Mouse (Mus musculus): ENCODE results near the gene Camk2n2. TPM values are rescaled to one million over a fixed set of nuclear protein-coding genes. Genes with fewer than 3 reads are reported as not detected.
"Not testable (repeated sequence)": the region's sequence is repeated elsewhere in the genome, so short reads cannot be mapped to it uniquely, and the experiment has no call there.

Camk2n2 gene
- polyA plus RNA-seq (2015; fragmentation: Nextera tagmentation; extraction: Ambion mirVana): 0.37 and 0.48 TPM in 2 replicates

GRCm38 (mm10) chr16:20621191-20621990, at the start of gene Camk2n2:
Gene Camk2n2 (minus strand): TSS chr16:20621287.
- Histone ChIP-seq H3K4me2 (peak within 1 kb of the TSS; percentile 99), H3K36me3 (0 out of 2 replicates have a peak, but pooled peaks cover 8% of the 10 kb centered on the region), H3K27ac (replicated peaks) (peak within 1 kb of the TSS; percentile 36; the same call in 1 of the 2 replicates), H3K4me3 (peak within 1 kb of the TSS; percentile 75), H3K9ac (peak within 1 kb of the TSS; percentile 80), H3K27me3 (replicated peaks) (peaks cover 70% of the 10 kb centered on the region), H3K9me3 (no peaks in the 10 kb centered on the region), H3K4me1 (peaks cover 30% of the 10 kb centered on the region)
- peak; percentile 17; the same call in 1 of the 2 replicates for ATAC-seq (ENCODE audit: extremely low read depth, insufficient number of reproducible peaks, low FRiP score, low TSS enrichment)
- WGBS: 1% methylated on average over 70 of the region's 92 CpGs

- H3K4me2 ChIP-seq: no peak overlapping the region
- H3K9me3 ChIP-seq: no peaks in the 10 kb centered on the region
- H3K4me1 ChIP-seq: peaks cover 23% of the 10 kb centered on the region
- H3K4me3 ChIP-seq: no peak overlapping the region
- peaks cover 13% of the 10 kb centered on the region for H3K36me3 ChIP-seq
- no peak overlapping the region for H3K9ac ChIP-seq
- H3K27ac ChIP-seq (replicated peaks): no peak overlapping the region
- H3K27me3 ChIP-seq (replicated peaks): no peaks in the 10 kb centered on the region
- ATAC-seq (ENCODE audit: extremely low read depth, insufficient number of reproducible peaks, low FRiP score, low TSS enrichment): no peak
- 88% methylated on average over 3 of the region's 3 CpGs for WGBS
These were observed 49.2 kb upstream of the Camk2n2 start for GRCm38 (mm10) chr16:20670291-20670690.

GRCm38 (mm10) chr16:20668013-20668412, 46.9 kb upstream of the Camk2n2 start, which contains the start of gene Eif4g1:
Gene Eif4g1 (plus strand): TSS chr16:20668313.
- WGBS: 82% methylated on average over 5 of the region's 6 CpGs
- H3K4me2 ChIP-seq; H3K4me1 ChIP-seq; ATAC-seq (ENCODE audit: extremely low read depth, insufficient number of reproducible peaks, low FRiP score, low TSS enrichment); H3K27ac ChIP-seq (replicated peaks); H3K9me3 ChIP-seq; H3K4me3 ChIP-seq; H3K27me3 ChIP-seq (replicated peaks); H3K9ac ChIP-seq: not testable (repeated sequence)
- peaks cover 23% of the 10 kb centered on the region for H3K36me3 ChIP-seq

- 84% methylated on average over 4 of the region's 4 CpGs for WGBS
- peaks cover 8% of the 10 kb centered on the region for H3K4me1 ChIP-seq
- no peak overlapping the region for H3K9ac ChIP-seq
- no peaks in the 10 kb centered on the region for H3K9me3 ChIP-seq
- H3K4me2 ChIP-seq: no peak overlapping the region
- H3K36me3 ChIP-seq: peaks cover 98% of the 10 kb centered on the region
- H3K27me3 ChIP-seq (replicated peaks): no peaks in the 10 kb centered on the region
- ATAC-seq (ENCODE audit: extremely low read depth, insufficient number of reproducible peaks, low FRiP score, low TSS enrichment): no peak
- no peak overlapping the region for H3K27ac ChIP-seq (replicated peaks)
- no peak overlapping the region for H3K4me3 ChIP-seq
These were observed 36.6 kb upstream of the Camk2n2 start for GRCm38 (mm10) chr16:20657661-20658060.

GRCm38 (mm10) chr16:20653315-20653714, 32.2 kb upstream of the Camk2n2 start:
- Histone ChIP-seq H3K4me1 (peaks cover 18% of the 10 kb centered on the region), H3K9me3 (no peaks in the 10 kb centered on the region), H3K36me3 (peaks cover 57% of the 10 kb centered on the region), H3K27ac (replicated peaks) (no peak overlapping the region), H3K4me2 (peak overlapping the region; percentile 97; the same call in 1 of the 2 replicates), H3K27me3 (replicated peaks) (no peaks in the 10 kb centered on the region), H3K4me3 (no peak overlapping the region), H3K9ac (no peak overlapping the region)
- no peak for ATAC-seq (ENCODE audit: extremely low read depth, insufficient number of reproducible peaks, low FRiP score, low TSS enrichment)
- WGBS: 48% methylated on average over 2 of the region's 2 CpGs

GRCm38 (mm10) chr16:20651947-20652310, 30.8 kb upstream of the Camk2n2 start:
- Histone ChIP-seq H3K4me2 (peak overlapping the region; percentile 97), H3K4me3 (peak overlapping the region; percentile 80), H3K27me3 (replicated peaks) (no peaks in the 10 kb centered on the region), H3K9me3 (no peaks in the 10 kb centered on the region), H3K4me1 (peaks cover 18% of the 10 kb centered on the region), H3K9ac (peak overlapping the region; percentile 95), H3K27ac (replicated peaks) (peak overlapping the region; percentile 82), H3K36me3 (peaks cover 43% of the 10 kb centered on the region)
- no peak for ATAC-seq (ENCODE audit: extremely low read depth, insufficient number of reproducible peaks, low FRiP score, low TSS enrichment)
- WGBS: 10% methylated on average over 11 of the region's 12 CpGs

- 2% methylated on average over 46 of the region's 46 CpGs for WGBS
- H3K4me2 ChIP-seq: peak within 1 kb of the TSS; percentile 97
- peaks cover 36% of the 10 kb centered on the region for H3K36me3 ChIP-seq
- peak within 1 kb of the TSS; percentile 82 for H3K27ac ChIP-seq (replicated peaks)
- H3K9ac ChIP-seq: peak within 1 kb of the TSS; percentile 95
- peak within 1 kb of the TSS; percentile 80 for H3K4me3 ChIP-seq
- peaks cover 18% of the 10 kb centered on the region for H3K4me1 ChIP-seq
- 0 out of 2 replicates have a peak, but pooled peaks cover 2% of the 10 kb centered on the region for H3K27me3 ChIP-seq (replicated peaks)
- ATAC-seq (ENCODE audit: extremely low read depth, insufficient number of reproducible peaks, low FRiP score, low TSS enrichment): peak; percentile 93
- no peaks in the 10 kb centered on the region for H3K9me3 ChIP-seq
These were observed 30.2 kb upstream of the Camk2n2 start, which contains the start of gene Psmd2 for GRCm38 (mm10) chr16:20651076-20651946. Gene Psmd2 (plus strand): TSS chr16:20651652.

- no peak for ATAC-seq (ENCODE audit: extremely low read depth, insufficient number of reproducible peaks, low FRiP score, low TSS enrichment)
- WGBS: 67% methylated on average over 7 of the region's 7 CpGs
These were observed 22.8 kb upstream of the Camk2n2 start for GRCm38 (mm10) chr16:20643911-20644310.

GRCm38 (mm10) chr16:20642161-20642560, 21.1 kb upstream of the Camk2n2 start:
- Histone ChIP-seq H3K4me1 (no peaks in the 10 kb centered on the region), H3K9ac (no peak overlapping the region), H3K4me3 (no peak overlapping the region), H3K27ac (replicated peaks) (no peak overlapping the region), H3K4me2 (no peak overlapping the region), H3K36me3 (no peaks in the 10 kb centered on the region), H3K27me3 (replicated peaks) (peaks cover 4% of the 10 kb centered on the region; the same call in 1 of the 2 replicates), H3K9me3 (no peaks in the 10 kb centered on the region)
- no peak for ATAC-seq (ENCODE audit: extremely low read depth, insufficient number of reproducible peaks, low FRiP score, low TSS enrichment)
- 1% methylated on average over 8 of the region's 8 CpGs for WGBS

More at GRCm38 (mm10) chr16:20643911-20644310, 22.8 kb upstream of the Camk2n2 start:
- Histone ChIP-seq H3K9me3 (no peaks in the 10 kb centered on the region), H3K9ac (no peak overlapping the region), H3K27ac (replicated peaks) (no peak overlapping the region), H3K4me1 (no peaks in the 10 kb centered on the region), H3K27me3 (replicated peaks) (peaks cover 4% of the 10 kb centered on the region; the same call in 1 of the 2 replicates), H3K4me2 (no peak overlapping the region), H3K4me3 (no peak overlapping the region), H3K36me3 (no peaks in the 10 kb centered on the region)

GRCm38 (mm10) chr16:20638367-20638766, 17.3 kb upstream of the Camk2n2 start:
- no peaks in the 10 kb centered on the region for H3K9me3 ChIP-seq
- WGBS: 75% methylated on average over 8 of the region's 8 CpGs
- H3K36me3 ChIP-seq: no peaks in the 10 kb centered on the region
- no peak for ATAC-seq (ENCODE audit: extremely low read depth, insufficient number of reproducible peaks, low FRiP score, low TSS enrichment)
- H3K4me2 ChIP-seq: no peak overlapping the region
- 0 out of 2 replicates have a peak, but pooled peaks cover 3% of the 10 kb centered on the region for H3K27me3 ChIP-seq (replicated peaks)
- H3K9ac ChIP-seq: no peak overlapping the region
- H3K4me1 ChIP-seq: no peaks in the 10 kb centered on the region
- no peak overlapping the region for H3K27ac ChIP-seq (replicated peaks)
- H3K4me3 ChIP-seq: no peak overlapping the region

GRCm38 (mm10) chr16:20637410-20637809, 16.3 kb upstream of the Camk2n2 start:
- Histone ChIP-seq H3K9ac (no peak overlapping the region), H3K36me3 (no peaks in the 10 kb centered on the region), H3K4me2 (no peak overlapping the region), H3K27me3 (replicated peaks) (0 out of 2 replicates have a peak, but pooled peaks cover 4% of the 10 kb centered on the region), H3K4me1 (no peaks in the 10 kb centered on the region), H3K27ac (replicated peaks) (no peak overlapping the region), H3K4me3 (no peak overlapping the region), H3K9me3 (no peaks in the 10 kb centered on the region)
- WGBS: 63% methylated on average over 8 of the region's 8 CpGs
- ATAC-seq (ENCODE audit: extremely low read depth, insufficient number of reproducible peaks, low FRiP score, low TSS enrichment): no peak
